In the genomic region with DNA sequence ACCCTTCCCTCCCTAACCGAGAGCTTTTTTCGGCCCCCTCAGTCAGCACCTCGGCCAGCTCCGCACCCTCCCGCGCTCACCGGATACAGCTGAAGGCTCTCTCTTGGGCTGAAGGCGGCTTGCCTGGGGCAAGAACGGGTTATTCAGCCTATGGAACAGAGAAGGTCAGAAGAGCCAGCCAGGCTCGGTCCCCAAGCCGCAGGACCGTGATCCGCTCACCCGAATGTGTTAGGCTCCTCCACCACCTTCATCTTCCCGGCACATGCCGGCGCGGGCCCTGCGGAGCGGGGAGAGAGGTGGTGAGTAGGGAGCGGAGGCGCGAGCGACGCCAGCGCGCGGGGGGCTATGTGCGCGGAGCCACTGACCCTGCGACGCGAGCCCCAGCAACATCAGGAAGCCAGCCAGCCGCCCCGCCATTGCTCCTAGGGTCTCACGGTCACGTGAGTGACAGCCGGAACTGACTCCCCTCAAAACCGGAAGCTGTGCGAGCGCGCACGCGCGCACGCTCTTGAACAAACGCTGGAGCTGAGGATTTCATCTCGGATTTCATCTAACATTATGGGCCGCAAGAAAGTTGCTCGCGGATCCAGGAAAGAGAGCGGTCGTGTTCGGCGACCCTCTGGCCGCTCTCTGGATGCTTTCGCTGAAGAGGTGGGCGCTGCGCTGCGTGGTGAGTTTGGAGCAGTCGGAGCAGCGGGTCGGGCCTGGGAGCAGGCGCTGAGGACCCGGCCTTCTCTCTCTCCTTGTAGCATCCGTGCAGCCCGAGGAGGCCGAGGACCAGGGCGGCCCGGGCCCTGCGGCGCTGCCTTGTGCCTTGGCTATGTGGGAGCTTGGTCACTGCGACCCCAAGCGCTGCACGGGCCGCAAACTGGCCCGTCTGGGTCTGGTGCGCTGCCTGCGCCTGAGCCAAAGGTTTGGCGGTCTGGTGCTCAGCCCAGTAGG, we compare ENCODE assay signal across 8 mouse cellular contexts. TPM values are rescaled to one million over a fixed set of nuclear protein-coding genes. Genes with fewer than 3 reads are reported as not detected.
DNase-seq lines count a peak whose midpoint lies in the region; ATAC-seq lines count a peak whose summit lies in the region.

A gene (minus strand): TSS at position 430 of the 942 bp plus-strand sequence.
A gene (plus strand): TSS at position 476 of the 942 bp plus-strand sequence.

- intact Hi-C loops in left cerebral cortex, postnatal 36 days (cut with DNase I), result no loop called here

- peak within 1 kb of the TSS; percentile 89 for H3K9ac ChIP-seq in intestine, embryonic 15.5 days

- peak; percentile 95 for ATAC-seq in intestine, embryonic 15.5 days

- under 1% methylated on average over 80 of the region's 80 CpGs for WGBS in intestine, embryonic 15.5 days
- under 1% methylated on average over 80 of the region's 80 CpGs for WGBS in midbrain, embryonic 10.5 days

- no peaks in the 10 kb centered on the region for H3K27me3 ChIP-seq in intestine, embryonic 15.5 days (replicated peaks)
- no peaks in the 10 kb centered on the region for H3K27me3 ChIP-seq in midbrain, embryonic 10.5 days (ENCODE audit: low read depth, poor library complexity, severe bottlenecking)

- H3K4me3 ChIP-seq in intestine, embryonic 15.5 days (replicated peaks), result peak within 1 kb of the TSS; percentile 99
- H3K4me3 ChIP-seq in midbrain, embryonic 10.5 days, result peak within 1 kb of the TSS; percentile 99

- H3K36me3 ChIP-seq in intestine, embryonic 15.5 days, result peaks cover 11% of the 10 kb centered on the region
- H3K36me3 ChIP-seq in midbrain, embryonic 10.5 days, result peaks cover 62% of the 10 kb centered on the region

- H3K27ac ChIP-seq in intestine, embryonic 15.5 days, result peak within 1 kb of the TSS; percentile 75
- peak within 1 kb of the TSS; percentile 91 for H3K27ac ChIP-seq in midbrain, embryonic 10.5 days (replicated peaks)

- peak; percentile 75 for DNase-seq in adrenal gland, adult 8-10 months
- peak; percentile 93 for DNase-seq in embryo, embryonic 11.5 days (ENCODE audit: low read depth, low spot score)
- peak; percentile 74 to 88 for DNase-seq in gastrocnemius, postnatal 4 days (ENCODE audit: low spot score in 2 of 2)
- DNase-seq in left cerebral cortex, postnatal 36 days (ENCODE audit: low spot score in 2 of 2), result peak; percentile 82 to 84
- peak; percentile 88 for DNase-seq in midbrain, embryonic 10.5 days (ENCODE audit: low spot score)
- DNase-seq in right cerebral cortex, postnatal 36 days (ENCODE audit: low spot score in 2 of 2), result peak; percentile 79 to 81
- peak; percentile 78 to 88 for DNase-seq in urinary bladder, postnatal 4 days (ENCODE audit: low spot score in 2 of 2)

- peaks cover 11% of the 10 kb centered on the region for H3K4me1 ChIP-seq in intestine, embryonic 15.5 days (replicated peaks)
- peaks cover 23% of the 10 kb centered on the region for H3K4me1 ChIP-seq in midbrain, embryonic 10.5 days

- H3K4me2 ChIP-seq in intestine, embryonic 15.5 days (replicated peaks), result peak within 1 kb of the TSS; percentile 92

- no peaks in the 10 kb centered on the region for H3K9me3 ChIP-seq in intestine, embryonic 15.5 days
- no peaks in the 10 kb centered on the region for H3K9me3 ChIP-seq in midbrain, embryonic 10.5 days (replicated peaks)

RNA-seq across cellular contexts. Expression of the first gene that starts in this region (rescaled TPM):
- 10 to 100 TPM; 48.9 to 57.3 (median 52.2) TPM for total RNA-seq in adrenal gland, adult 8-10 months (2022)
- total RNA-seq in gastrocnemius, postnatal 4 days (2021), result 10 to 100 TPM; 14.9 to 16.2 TPM
- polyA plus RNA-seq in intestine, embryonic 15.5 days (2015; fragmentation: Nextera tagmentation; extraction: Ambion mirVana), result 40.6 and 42.7 TPM in 2 replicates
- 10 to 100 TPM; 80.5 to 80.8 TPM for total RNA-seq in left cerebral cortex, postnatal 36 days (2021)
- 67.0 and 75.3 TPM in 2 replicates for polyA plus RNA-seq in midbrain, embryonic 10.5 days (2016; fragmentation: Nextera tagmentation; extraction: Ambion mirVana)

RNA-seq across cellular contexts. Expression of the second gene that starts in this region (rescaled TPM):
- total RNA-seq in adrenal gland, adult 8-10 months (2022), result 10 to 100 TPM; 23.4 to 35.5 (median 30.3) TPM
- total RNA-seq in gastrocnemius, postnatal 4 days (2021), result 10 to 100 TPM; 25.5 to 26.4 TPM
- polyA plus RNA-seq in intestine, embryonic 15.5 days (2015; fragmentation: Nextera tagmentation; extraction: Ambion mirVana), result 37.7 and 38.5 TPM in 2 replicates
- 10 to 100 TPM; 21.9 to 26.2 TPM for total RNA-seq in left cerebral cortex, postnatal 36 days (2021)
- polyA plus RNA-seq in midbrain, embryonic 10.5 days (2016; fragmentation: Nextera tagmentation; extraction: Ambion mirVana), result 74.6 and 80.4 TPM in 2 replicates

Comparison
In these comparisons a context has a peak if more than half of its experiments do, and no peak if none do; other contexts are left out.
1. Peak in every context shown above with its lines: DNase-seq, ATAC-seq, H3K4me3 ChIP-seq and H3K27ac ChIP-seq.